Mouse (Mus musculus) T-helper 2 cell (primary cell): ENCODE results near the gene Acadvl.

Experiments used
- in situ Hi-C: fragments of 300-600 bp; cut with MboI, MseI; formaldehyde crosslinking; loops from one replicate; pipeline ENCODE4 v1.15.1; 2025; ENCODE audit warnings: high pct_unique_total_duplicates

Acadvl gene

GRCm38 (mm10) chr11:69982225-69982624 lies 33.0 kb downstream of the Acadvl start, which contains the start of gene Elp5:
Gene Elp5, minus strand, starts transcription at chr11:69982517.
- in situ Hi-C loops: no loop called here

DNA sequence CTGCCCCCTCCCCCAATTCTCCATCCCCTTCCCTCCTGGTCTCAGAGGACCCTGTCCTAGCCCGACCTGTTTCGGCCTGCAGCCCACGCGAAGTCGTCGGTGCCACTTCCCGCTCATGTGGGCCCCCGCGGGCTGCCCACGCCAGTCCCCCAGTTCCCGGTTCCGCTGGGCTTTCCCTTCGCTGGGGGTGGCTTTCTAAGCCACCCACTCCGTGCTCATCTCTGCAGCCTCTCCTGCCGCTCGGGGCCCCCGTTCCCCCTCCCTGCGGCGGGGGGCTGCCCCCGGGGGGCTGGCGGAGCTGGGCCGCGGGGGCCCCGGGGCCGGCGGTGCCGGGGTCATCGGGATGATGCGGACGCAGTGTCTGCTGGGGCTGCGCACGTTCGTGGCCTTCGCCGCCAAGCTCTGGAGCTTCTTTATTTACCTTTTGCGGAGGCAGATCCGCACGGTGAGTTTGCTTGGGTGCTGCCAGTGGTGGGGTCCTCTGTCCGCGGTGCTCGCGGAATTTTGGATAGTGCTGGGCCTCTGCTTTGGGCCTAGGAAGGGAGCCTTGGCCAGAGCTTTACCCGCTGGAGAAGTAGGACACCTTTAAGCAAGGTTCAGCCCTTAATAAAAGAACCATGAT lies 34.0 kb downstream of the Acadvl start, which contains the start of gene Ctdnep1:
Gene Ctdnep1 (plus strand): TSS at position 16 of the 622 bp plus-strand sequence.
- in situ Hi-C loops: no loop called here

DNA sequence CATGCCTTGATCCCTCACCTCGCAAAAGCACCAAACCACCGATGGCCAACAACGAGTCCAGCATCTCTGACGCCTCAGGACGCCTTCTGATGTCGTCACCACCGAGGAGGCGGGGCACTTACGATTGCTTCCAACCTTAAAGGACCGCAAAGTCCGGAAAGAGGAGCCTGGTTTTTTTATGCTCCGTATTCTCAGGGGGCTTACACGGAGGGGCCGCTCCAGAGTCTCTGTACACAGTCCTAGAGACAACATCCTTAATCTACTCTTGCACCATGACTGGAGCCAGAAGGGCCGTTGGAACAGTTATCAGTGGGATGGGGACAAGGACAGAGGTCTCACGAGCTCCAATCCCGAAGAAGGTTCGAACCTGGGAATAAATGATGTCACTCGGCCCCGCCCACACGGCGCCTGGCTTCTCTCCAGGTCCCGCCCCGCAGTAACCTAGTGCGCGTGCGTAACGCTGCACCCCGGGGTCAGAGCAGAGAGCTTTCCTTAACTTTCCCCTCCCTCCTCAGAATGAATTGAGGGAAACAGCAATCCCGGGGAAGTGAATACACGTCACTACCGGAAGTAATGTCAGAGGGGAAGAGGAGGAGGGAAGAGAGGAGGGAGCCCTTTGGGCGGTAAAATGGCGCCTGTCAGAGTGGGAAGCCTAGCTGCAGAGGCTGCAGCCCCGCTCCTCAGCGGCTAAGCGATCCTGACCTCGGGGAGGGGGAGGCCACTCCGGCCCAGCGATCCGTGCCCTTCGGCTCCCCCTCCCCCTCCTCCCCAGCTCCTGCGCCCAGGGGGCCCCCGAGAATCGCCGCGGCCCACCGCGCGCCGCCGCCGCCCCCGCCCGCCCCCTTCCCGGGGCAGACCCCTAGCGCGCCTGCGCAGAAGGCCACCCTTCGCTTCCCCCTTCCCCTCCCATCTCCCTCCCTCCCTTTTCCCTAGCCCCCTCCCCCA lies 34.7 kb downstream of the Acadvl start:
- in situ Hi-C loops: no loop called here

DNA sequence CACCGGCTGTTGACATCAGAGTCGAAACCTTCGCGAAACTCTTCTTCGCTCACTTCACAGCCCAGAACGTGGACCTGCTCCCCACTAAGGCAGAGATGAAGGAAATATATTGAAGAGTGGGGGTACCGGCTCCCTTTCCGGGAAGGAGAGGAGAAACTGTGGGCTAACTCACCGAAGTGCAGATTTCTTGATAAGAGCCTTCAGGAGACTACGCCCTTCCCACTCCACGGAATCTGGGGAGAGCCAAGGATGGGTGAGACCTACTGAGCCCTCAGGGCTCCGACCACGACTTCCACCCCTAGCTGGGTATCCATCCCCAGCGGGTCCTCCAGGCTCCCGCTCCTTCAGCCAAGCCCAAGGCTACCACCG lies 35.4 kb downstream of the Acadvl start:
- in situ Hi-C loops: no loop called here

- in situ Hi-C loops: no loop called here
Measured at GRCm38 (mm10) chr11:69976271-69976670, 38.9 kb downstream of the Acadvl start.

- in situ Hi-C loops: no loop called here
Measured at GRCm38 (mm10) chr11:69974907-69975306, 40.3 kb downstream of the Acadvl start.

- in situ Hi-C loops: no loop called here
Measured at GRCm38 (mm10) chr11:69970775-69971174, 44.4 kb downstream of the Acadvl start.

- in situ Hi-C loops: no loop called here
Measured at GRCm38 (mm10) chr11:69970222-69970621, 45.0 kb downstream of the Acadvl start.

- in situ Hi-C loops: loop anchor here (5.0 kb wide), 1 partner anchor 36 kb away; no protein-coding TSS in a partner anchor
Measured at GRCm38 (mm10) chr11:69968793-69969192, 46.4 kb downstream of the Acadvl start.

GRCm38 (mm10) chr11:69966860-69967517 lies 48.2 kb downstream of the Acadvl start:
- in situ Hi-C loops: loop anchor here (5.0 kb wide), 1 partner anchor 35 kb away; no protein-coding TSS in a partner anchor

GRCm38 (mm10) chr11:69966006-69966859 lies 49.0 kb downstream of the Acadvl start:
- in situ Hi-C loops: loop anchor here (5.0 kb wide), 1 partner anchor 34 kb away; no protein-coding TSS in a partner anchor

DNA sequence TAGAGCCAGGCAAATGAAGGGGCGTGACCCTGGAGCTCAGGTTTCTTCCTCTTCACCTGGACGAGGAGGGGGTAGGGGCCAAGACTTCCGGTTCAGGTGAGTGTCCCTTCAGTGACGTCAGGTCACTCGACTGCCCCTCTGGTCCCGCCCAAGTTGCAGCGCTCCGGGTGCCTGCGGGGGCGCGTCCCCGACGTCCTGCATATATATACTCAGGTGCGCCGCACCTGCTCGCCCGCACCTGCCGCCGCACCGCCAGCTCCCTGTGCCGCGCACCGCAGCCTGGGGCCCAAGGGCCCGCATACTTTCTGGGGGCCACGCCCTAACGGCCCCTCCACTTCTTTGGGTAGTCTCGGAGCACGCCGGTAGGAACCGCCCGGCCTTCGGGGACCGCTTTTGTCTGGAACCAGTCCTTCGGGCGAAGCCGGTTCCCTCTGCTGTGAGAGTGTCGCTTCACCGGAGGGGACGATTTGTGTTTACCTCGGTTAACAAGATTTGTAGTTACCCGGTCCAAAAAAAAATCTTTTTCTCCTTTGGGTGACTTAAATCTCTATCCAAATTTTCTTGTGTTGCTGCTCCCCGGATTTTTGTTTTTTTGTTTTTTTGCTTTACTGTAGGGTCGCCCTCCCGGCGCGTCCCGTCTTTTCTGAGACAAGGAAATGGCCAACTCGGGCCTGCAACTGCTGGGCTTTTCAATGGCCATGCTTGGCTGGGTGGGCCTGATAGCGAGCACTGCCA lies 49.8 kb downstream of the Acadvl start:
- in situ Hi-C loops: loop anchor here (5.0 kb wide), 1 partner anchor 33 kb away; no protein-coding TSS in a partner anchor

DNA sequence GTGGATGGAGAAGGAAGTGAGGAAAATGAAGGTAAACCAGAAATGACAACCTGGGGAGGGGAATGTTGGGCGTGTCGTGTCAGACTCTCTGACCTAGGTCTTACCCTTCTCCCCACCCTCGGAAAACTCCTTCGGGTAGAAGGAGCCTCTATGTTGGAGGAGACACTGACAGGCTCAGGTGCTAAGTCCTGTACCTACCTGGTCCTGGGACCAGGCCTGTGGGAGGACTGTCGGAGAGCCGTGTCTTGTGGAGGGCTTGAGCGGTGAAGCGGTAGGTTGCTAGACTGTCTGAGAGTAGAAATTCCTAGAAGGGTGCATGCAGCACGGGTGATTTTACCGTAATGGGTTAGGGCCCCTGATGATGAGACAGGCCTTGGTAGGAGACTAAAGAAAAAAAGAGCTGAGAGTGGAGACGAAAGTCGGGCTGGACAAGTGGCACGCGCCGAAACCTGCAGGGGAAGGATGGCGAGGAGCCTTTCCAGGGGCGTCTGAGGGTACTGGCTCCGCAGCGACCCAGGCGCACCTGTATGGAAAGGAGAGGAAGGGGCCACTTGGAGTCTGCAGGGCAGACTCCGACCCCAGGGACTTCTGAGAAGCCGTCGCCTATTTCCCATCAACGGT lies 50.5 kb downstream of the Acadvl start, which contains the start of gene Cldn7:
Gene Cldn7 (plus strand): TSS at position 130 of the 621 bp plus-strand sequence.
- in situ Hi-C loops: loop anchor here (5.0 kb wide), 1 partner anchor 32 kb away; no protein-coding TSS in a partner anchor

GRCm38 (mm10) chr11:69961841-69962240 lies 53.4 kb downstream of the Acadvl start:
- in situ Hi-C loops: no loop called here

GRCm38 (mm10) chr11:69960616-69961015 lies 54.6 kb downstream of the Acadvl start:
- in situ Hi-C loops: no loop called here
